10 mouse cellular contexts compared by ENCODE assay signal in genomic region chr13:119600166-119600565, GRCm38 (mm10). TPM values are rescaled to one million over a fixed set of nuclear protein-coding genes. Genes with fewer than 3 reads are reported as not detected.
DNase-seq lines count a peak whose midpoint lies in the region; ATAC-seq lines count a peak whose summit lies in the region.
"Not testable (repeated sequence)": the region's sequence is repeated elsewhere in the genome, so short reads cannot be mapped to it uniquely, and the experiment has no call there.
"Had no signal": no experiment of that assay in that cellular context is flagged by ENCODE, and none has a peak within 500 bp of the region (broad histone marks: within the 10 kb centered on the region; RNA-seq: fewer than 3 reads in every experiment).

No protein-coding gene starts in this region.

- DNase-seq in CD4-positive, CD25-positive, alpha-beta regulatory T cell, adult 2 months (ENCODE audit: low read depth, low spot score) = peak; percentile 72
- peak; percentile 89 for DNase-seq in c-Kit-negative CD71-positive TER-119-positive erythroid progenitor cells, embryonic 14.5 days (ENCODE audit: low read depth, low spot score)
- DNase-seq in heart, postnatal 25 days (ENCODE audit: low spot score) = peak; percentile 46
- DNase-seq in left cerebral cortex, postnatal 14 days (ENCODE audit: low spot score in 2 of 2) = peak; percentile 31 to 53
- peak; percentile 44 to 55 for DNase-seq in lung, postnatal 4 days
- peak; percentile 73 for DNase-seq in retina, postnatal 7 days (ENCODE audit: low read depth, low spot score)
- DNase-seq in thymus, postnatal 10 days (ENCODE audit: low spot score in 2 of 2) = peak; percentile 55 to 78

- not testable (repeated sequence) for H3K4me3 ChIP-seq in forebrain, embryonic 12.5 days (replicated peaks)

- intact Hi-C loops in heart, postnatal 25 days (cut with DNase I); left cerebral cortex, postnatal 14 days (cut with DNase I): not testable (repeated sequence)

- H3K27me3 ChIP-seq in forebrain, embryonic 12.5 days = not testable (repeated sequence)

- peaks cover 38% of the 10 kb centered on the region for H3K9me3 ChIP-seq in forebrain, embryonic 12.5 days

- H3K9ac ChIP-seq in forebrain, embryonic 12.5 days = 0 out of 2 replicates have a peak overlapping the region, but pooled peaks have one; percentile 0

- not testable (repeated sequence) for H3K4me1 ChIP-seq in forebrain, embryonic 12.5 days

- H3K36me3 ChIP-seq in forebrain, embryonic 12.5 days (replicated peaks) = not testable (repeated sequence)

- ATAC-seq in forebrain, embryonic 12.5 days (ENCODE audit: low FRiP score) = not testable (repeated sequence)

- H3K27ac ChIP-seq in forebrain, embryonic 12.5 days = not testable (repeated sequence)

- H3K4me2 ChIP-seq in forebrain, embryonic 12.5 days = not testable (repeated sequence)

RNA-seq across cellular contexts. Expression of gene Ccl28, which starts 23.5 kb away (rescaled TPM):
- 0.09 and 0.28 TPM in 2 replicates for polyA plus RNA-seq in forebrain, embryonic 12.5 days (2016; fragmentation: Nextera tagmentation; extraction: Ambion mirVana)
- total RNA-seq in heart, postnatal 25 days (2021) = under 1 TPM in 1 of 2 experiments, not detected in 1; 0.06 TPM
- total RNA-seq in left cerebral cortex, postnatal 14 days (2021) = 1 to 10 TPM in 1 of 2 experiments, under 1 TPM in 1; 0.90 to 1.3 TPM
- total RNA-seq: ES-E14 had no signal
- polyA plus RNA-seq: liver, embryonic 16.5 days had no signal
